Mouse (Mus musculus): ENCODE results near the gene Rnf19b. TPM values are rescaled to one million over a fixed set of nuclear protein-coding genes. Genes with fewer than 3 reads are reported as not detected.

Gene Rnf19b
- polyA plus RNA-seq, 1 experiment from 2014 or later: 4.8 TPM

DNA sequence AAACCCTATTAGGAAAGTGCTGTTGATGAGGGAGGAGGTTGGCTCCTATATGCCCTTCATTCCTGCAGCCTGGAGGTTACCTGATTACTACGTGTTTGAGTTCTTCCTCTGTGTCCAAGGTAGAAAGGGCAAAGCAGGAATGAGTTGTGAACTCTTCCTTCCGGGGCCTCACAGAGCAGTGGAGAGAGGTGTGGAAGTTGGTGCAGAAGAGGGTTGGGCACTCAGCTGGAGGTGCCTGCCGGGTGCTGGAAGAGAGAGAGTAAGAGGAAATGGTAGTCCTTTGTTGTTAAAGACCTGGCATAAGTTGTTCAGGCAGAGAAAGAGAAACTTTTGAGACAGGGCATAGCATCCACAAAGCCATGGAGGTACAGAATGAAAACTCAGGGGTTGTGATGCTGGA is 23.9 kb downstream of the Rnf19b start:
- no peak for ATAC-seq (ENCODE audit: insufficient read depth)
- H3K4me1 ChIP-seq (replicated peaks): no peaks in the 10 kb centered on the region
- peak overlapping the region; percentile 58; the same call in 1 of the 2 replicates for H3K27ac ChIP-seq (replicated peaks)
- H3K36me3 ChIP-seq (replicated peaks): peaks cover 53% of the 10 kb centered on the region
- WGBS (ENCODE audit: insufficient replicate concordance): 71% methylated on average over 3 of the region's 3 CpGs
- H3K27me3 ChIP-seq: no peaks in the 10 kb centered on the region
- no peak overlapping the region for H3K4me2 ChIP-seq
- no peak overlapping the region for H3K4me3 ChIP-seq (replicated peaks)
- H3K9ac ChIP-seq: no peak overlapping the region
- no peaks in the 10 kb centered on the region for H3K9me3 ChIP-seq (replicated peaks)

DNA sequence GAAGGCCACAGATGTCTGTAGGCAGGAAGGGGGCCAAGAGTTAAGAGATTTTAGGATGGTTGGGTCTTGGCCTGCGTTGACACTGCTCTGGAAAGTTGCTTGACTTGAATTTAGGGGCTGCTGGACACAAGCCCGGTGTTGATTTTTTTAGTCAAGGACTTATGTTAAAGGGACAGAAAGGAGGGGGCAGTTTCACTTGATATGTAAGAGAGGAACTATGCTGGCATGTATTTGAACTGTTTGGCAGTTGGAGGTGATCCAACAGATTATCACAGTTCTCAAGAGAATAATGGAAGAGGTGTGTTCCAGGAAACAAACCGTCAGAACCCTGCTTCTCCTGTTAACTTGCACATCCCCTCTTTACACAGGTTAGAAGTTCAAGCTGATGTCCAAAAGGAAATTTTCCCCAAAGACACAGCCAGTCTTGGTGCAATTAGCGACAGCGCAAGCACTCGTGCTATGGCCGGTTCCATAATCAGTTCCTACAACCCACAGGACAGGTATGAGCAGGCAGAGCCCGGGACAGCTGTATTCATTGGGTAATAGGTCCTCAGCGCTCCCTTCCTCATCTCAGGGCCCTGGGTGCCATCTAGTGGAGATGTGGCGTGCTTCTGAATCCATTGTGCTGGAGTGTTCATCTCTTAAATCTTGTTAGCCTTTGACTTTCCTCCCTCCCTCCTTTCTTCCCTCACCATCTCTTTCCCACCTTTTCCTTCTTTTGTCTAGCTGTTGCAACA is 24.5 kb downstream of the Rnf19b start:
- ATAC-seq (ENCODE audit: insufficient read depth): no peak; the same call in 1 of the 2 replicates
- Histone ChIP-seq H3K36me3 (replicated peaks) (peaks cover 51% of the 10 kb centered on the region), H3K4me2 (no peak overlapping the region), H3K9me3 (replicated peaks) (no peaks in the 10 kb centered on the region), H3K27me3 (0 out of 2 replicates have a peak, but pooled peaks cover 4% of the 10 kb centered on the region), H3K4me3 (replicated peaks) (no peak overlapping the region), H3K27ac (replicated peaks) (peak overlapping the region; percentile 58; the same call in 1 of the 2 replicates), H3K9ac (no peak overlapping the region), H3K4me1 (replicated peaks) (no peaks in the 10 kb centered on the region)
- WGBS (ENCODE audit: insufficient replicate concordance): 47% methylated on average over 10 of the region's 10 CpGs

DNA sequence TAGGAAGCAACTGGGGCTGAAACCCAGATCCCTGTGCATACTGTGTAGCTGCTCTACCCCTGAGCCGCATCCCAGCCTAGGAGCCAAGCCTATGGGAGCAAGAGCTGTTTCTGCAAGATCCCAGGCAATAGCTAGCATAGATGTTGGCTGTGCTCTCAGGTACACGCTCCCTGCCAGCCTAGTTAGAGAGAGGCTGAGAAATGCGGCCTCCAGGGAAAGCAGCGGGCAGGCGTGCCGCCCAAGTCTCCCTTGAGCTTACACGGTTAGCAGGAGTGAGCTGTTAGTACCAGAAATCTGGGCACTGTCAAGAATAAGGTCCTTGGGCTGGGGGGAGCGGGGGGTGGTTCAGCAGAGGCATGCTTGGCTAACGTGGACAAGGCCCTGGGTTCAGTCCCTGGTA is 26.8 kb downstream of the Rnf19b start:
- no peak overlapping the region for H3K4me3 ChIP-seq (replicated peaks)
- ATAC-seq (ENCODE audit: insufficient read depth): no peak
- 83% methylated on average over 9 of the region's 9 CpGs for WGBS (ENCODE audit: insufficient replicate concordance)
- H3K9me3 ChIP-seq (replicated peaks): no peaks in the 10 kb centered on the region
- H3K9ac ChIP-seq: no peak overlapping the region
- H3K27me3 ChIP-seq: 0 out of 2 replicates have a peak, but pooled peaks cover 9% of the 10 kb centered on the region
- no peaks in the 10 kb centered on the region for H3K4me1 ChIP-seq (replicated peaks)
- H3K36me3 ChIP-seq (replicated peaks): peaks cover 29% of the 10 kb centered on the region
- H3K27ac ChIP-seq (replicated peaks): no peak overlapping the region
- no peak overlapping the region for H3K4me2 ChIP-seq

DNA sequence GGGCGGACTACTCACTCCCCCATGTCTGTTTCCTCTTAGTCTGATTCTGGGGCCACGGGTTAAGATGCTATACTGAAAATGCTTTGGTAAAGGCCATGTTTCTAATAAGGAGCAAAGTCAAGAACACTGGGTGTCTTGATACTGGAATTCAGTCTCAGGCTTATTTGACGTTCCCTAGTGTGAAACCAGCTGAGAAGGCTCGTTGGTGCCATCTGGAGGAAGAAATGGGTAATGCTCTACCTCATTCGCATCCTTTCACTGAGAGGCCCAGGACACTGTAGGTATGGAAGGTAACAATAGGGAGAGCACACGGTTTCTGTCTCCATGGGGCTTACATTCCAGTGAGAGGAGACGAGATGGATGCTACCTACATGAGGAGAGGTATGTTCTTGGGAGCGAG is 28.0 kb downstream of the Rnf19b start:
- Histone ChIP-seq H3K4me3 (replicated peaks) (no peak overlapping the region), H3K36me3 (replicated peaks) (peaks cover 18% of the 10 kb centered on the region), H3K27ac (replicated peaks) (no peak overlapping the region), H3K9ac (no peak overlapping the region), H3K27me3 (0 out of 2 replicates have a peak, but pooled peaks cover 9% of the 10 kb centered on the region), H3K4me2 (no peak overlapping the region), H3K4me1 (replicated peaks) (no peaks in the 10 kb centered on the region), H3K9me3 (replicated peaks) (no peaks in the 10 kb centered on the region)
- WGBS (ENCODE audit: insufficient replicate concordance): 26% methylated on average over 8 of the region's 8 CpGs
- 0 out of 2 replicates have a peak, but pooled peaks have one; percentile 26 for ATAC-seq (ENCODE audit: insufficient read depth)

DNA sequence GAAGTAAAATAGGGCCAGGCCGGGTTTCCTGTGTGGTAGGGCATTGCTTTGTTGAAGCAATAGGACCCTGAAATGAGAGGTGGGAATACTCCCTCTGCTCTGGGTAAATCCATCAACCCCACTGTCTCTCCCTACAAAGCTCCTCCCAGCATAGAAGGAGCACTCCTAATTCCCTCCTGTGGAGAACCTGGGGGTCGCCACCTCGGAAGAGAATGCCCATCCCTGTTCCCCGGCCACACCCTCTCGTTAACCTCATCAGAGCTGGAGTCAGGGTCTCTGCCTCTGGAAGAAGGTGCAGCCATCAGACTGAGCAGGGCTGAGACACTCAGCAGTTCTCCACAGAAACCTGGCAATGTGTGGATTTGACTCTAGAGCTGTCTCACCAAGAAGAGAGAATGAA is 29.8 kb downstream of the Rnf19b start:
- H3K27ac ChIP-seq (replicated peaks): no peak overlapping the region
- H3K4me1 ChIP-seq (replicated peaks): no peaks in the 10 kb centered on the region
- no peak overlapping the region for H3K4me2 ChIP-seq
- 0 out of 2 replicates have a peak, but pooled peaks cover 9% of the 10 kb centered on the region for H3K27me3 ChIP-seq
- H3K9ac ChIP-seq: no peak overlapping the region
- no peaks in the 10 kb centered on the region for H3K9me3 ChIP-seq (replicated peaks)
- no peak for ATAC-seq (ENCODE audit: insufficient read depth)
- H3K36me3 ChIP-seq (replicated peaks): peaks cover 18% of the 10 kb centered on the region
- 53% methylated on average over 5 of the region's 5 CpGs for WGBS (ENCODE audit: insufficient replicate concordance)
- H3K4me3 ChIP-seq (replicated peaks): no peak overlapping the region

DNA sequence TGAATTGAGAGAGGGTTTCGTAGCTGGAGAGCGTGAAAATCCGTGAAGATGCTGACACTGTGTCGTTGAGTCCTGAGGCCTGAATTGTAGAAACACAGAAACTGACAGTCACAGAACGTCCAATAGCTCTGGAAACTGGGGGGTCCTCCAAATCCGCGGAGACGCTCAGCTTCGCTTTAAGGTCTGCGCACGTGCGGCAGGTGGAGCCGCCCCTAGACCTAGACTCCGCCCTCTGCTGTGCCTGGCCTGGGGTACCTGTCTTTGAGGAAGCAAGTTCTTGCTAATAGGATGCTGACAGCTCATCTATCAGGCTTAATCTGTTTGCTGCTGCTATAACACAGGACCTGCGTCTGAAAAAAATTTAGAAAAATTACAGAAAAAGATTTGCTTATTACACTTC is 37.2 kb downstream of the Rnf19b start:
- H3K36me3 ChIP-seq (replicated peaks): no peaks in the 10 kb centered on the region
- H3K9ac ChIP-seq: no peak overlapping the region
- no peak overlapping the region for H3K27ac ChIP-seq (replicated peaks)
- WGBS (ENCODE audit: insufficient replicate concordance): 27% methylated on average over 15 of the region's 15 CpGs
- no peak for ATAC-seq (ENCODE audit: insufficient read depth)
- no peak overlapping the region for H3K4me2 ChIP-seq
- H3K4me1 ChIP-seq (replicated peaks): no peaks in the 10 kb centered on the region
- H3K4me3 ChIP-seq (replicated peaks): no peak overlapping the region
- H3K9me3 ChIP-seq (replicated peaks): no peaks in the 10 kb centered on the region
- H3K27me3 ChIP-seq: peaks cover 21% of the 10 kb centered on the region; the same call in 1 of the 2 replicates

DNA sequence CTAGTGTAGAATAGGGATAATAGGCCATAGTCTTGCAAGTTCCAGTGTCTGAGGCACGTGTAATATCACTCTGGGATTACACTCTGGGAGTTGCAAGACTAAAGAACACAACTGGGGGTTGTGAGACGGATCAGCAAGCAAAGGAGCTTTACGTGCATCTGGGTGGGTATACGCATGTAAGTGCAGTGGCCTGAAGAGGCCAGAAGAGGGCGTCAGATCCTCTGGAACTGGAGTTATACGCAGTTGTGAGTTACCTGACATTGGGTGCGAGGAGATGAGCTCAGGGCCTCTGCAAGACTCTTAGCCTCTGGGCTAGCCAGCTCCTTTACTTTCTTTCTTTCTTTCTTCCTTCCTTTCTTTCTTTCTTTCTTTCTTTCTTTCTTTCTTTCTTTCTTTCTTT is 38.9 kb downstream of the Rnf19b start:
- Histone ChIP-seq H3K27me3 (peaks cover 21% of the 10 kb centered on the region; the same call in 1 of the 2 replicates), H3K4me3 (replicated peaks) (no peak overlapping the region)
- 52% methylated on average over 7 of the region's 7 CpGs for WGBS (ENCODE audit: insufficient replicate concordance)

DNA sequence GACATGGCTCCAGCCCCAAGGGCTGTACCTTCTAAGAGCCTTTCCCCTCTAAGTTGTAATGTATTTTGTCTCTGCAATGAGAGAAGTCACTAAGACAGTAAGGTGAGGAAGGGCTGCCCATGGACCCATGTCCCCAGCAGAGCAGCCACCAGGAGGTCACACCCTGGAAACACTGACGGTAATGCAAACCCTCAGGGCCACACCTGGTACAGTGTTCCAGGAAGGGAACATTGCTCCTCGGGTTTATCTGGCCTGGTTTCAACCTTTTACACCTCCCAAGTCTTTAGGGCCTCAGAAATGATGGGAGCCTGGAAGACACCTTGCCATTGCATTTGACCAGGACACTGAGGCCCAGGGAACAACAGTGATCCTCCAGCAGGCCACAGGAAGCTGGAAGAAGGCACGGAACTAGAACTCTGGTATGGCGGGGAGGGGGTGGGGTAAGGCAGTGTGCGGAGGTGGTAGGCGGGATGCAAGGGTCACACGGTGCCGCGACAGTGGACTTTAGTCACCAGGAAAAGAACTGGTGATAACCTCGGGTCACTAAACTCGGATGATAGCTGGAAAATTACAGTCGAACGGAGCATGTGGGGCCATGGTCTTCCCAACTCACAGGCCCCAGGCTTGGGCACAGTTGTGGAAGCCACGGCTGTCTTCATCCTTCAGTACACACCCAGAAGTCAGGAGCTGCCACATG is 44.2 kb downstream of the Rnf19b start:
- Histone ChIP-seq H3K4me1 (replicated peaks) (peaks cover 6% of the 10 kb centered on the region), H3K27me3 (peaks cover 46% of the 10 kb centered on the region), H3K36me3 (replicated peaks) (no peaks in the 10 kb centered on the region), H3K9ac (no peak overlapping the region), H3K27ac (replicated peaks) (no peak overlapping the region), H3K4me2 (no peak overlapping the region), H3K9me3 (replicated peaks) (no peaks in the 10 kb centered on the region), H3K4me3 (replicated peaks) (no peak overlapping the region)
- ATAC-seq (ENCODE audit: insufficient read depth): peak; percentile 76
- WGBS (ENCODE audit: insufficient replicate concordance): 53% methylated on average over 14 of the region's 14 CpGs

More for the DNA sequence above, 38.9 kb downstream of the Rnf19b start:
- Histone ChIP-seq H3K9ac (no peak overlapping the region), H3K27ac (replicated peaks) (no peak overlapping the region), H3K4me2 (no peak overlapping the region), H3K36me3 (replicated peaks) (no peaks in the 10 kb centered on the region), H3K4me1 (replicated peaks) (no peaks in the 10 kb centered on the region), H3K9me3 (replicated peaks) (no peaks in the 10 kb centered on the region)
- no peak for ATAC-seq (ENCODE audit: insufficient read depth)

DNA sequence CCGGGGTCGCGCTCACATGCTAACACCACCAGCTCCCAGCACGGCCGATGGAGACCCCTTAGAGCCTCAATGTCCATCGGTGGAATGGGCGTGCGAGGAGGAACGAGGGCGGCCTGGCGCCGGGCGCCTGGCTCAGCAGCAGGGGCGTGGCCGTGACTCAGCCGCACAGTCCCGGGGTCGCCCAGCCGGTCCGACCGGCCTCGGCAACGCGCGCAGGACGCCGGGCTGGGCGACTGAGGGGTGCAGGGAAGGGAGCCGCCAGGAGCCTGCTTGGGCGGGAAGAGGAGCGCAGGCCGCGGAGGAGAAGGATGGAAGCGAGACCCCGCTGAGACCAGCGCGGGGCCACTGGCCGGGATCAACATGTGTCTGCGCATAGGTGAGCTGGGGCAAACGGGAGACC is 47.3 kb downstream of the Rnf19b start, which contains the start of gene Tmem54:
Tmem54 (plus strand) TSS at position 193 of the 400 bp plus-strand sequence.
- Histone ChIP-seq H3K27ac (replicated peaks) (no peak within 1 kb of the TSS), H3K4me2 (peak within 1 kb of the TSS; percentile 50), H3K9ac (no peak within 1 kb of the TSS), H3K9me3 (replicated peaks) (no peaks in the 10 kb centered on the region), H3K4me3 (replicated peaks) (no peak within 1 kb of the TSS; the same call in 1 of the 2 replicates), H3K27me3 (peaks cover 61% of the 10 kb centered on the region), H3K36me3 (replicated peaks) (no peaks in the 10 kb centered on the region), H3K4me1 (replicated peaks) (peaks cover 6% of the 10 kb centered on the region)
- WGBS (ENCODE audit: insufficient replicate concordance): 2% methylated on average over 40 of the region's 40 CpGs
- ATAC-seq (ENCODE audit: insufficient read depth): no peak

DNA sequence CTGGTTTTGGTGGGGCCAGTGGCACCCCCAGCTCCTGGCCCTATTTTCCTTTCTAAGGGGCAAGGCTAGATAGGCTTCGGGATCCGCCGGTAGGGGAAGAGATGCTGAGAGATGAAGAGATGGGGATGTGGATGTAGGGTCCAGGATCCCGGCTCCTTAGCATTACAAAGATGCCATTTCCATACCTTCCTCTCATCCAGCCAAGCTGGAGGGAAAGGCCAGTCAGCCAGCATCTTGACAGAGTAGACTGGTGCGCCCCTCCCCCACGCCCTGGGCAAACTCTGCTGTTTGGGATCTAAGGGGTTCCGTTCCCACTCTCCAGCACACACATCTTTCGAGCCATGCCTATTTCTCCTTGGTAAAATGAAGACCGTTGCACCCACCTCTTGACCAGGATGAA is 48.0 kb downstream of the Rnf19b start:
- no peak overlapping the region for H3K27ac ChIP-seq (replicated peaks)
- peaks cover 6% of the 10 kb centered on the region for H3K4me1 ChIP-seq (replicated peaks)
- H3K36me3 ChIP-seq (replicated peaks): no peaks in the 10 kb centered on the region
- H3K4me3 ChIP-seq (replicated peaks): no peak overlapping the region
- no peak overlapping the region for H3K9ac ChIP-seq
- peaks cover 61% of the 10 kb centered on the region for H3K27me3 ChIP-seq
- no peak for ATAC-seq (ENCODE audit: insufficient read depth)
- no peaks in the 10 kb centered on the region for H3K9me3 ChIP-seq (replicated peaks)
- WGBS (ENCODE audit: insufficient replicate concordance): 26% methylated on average over 9 of the region's 9 CpGs
- H3K4me2 ChIP-seq: no peak overlapping the region

DNA sequence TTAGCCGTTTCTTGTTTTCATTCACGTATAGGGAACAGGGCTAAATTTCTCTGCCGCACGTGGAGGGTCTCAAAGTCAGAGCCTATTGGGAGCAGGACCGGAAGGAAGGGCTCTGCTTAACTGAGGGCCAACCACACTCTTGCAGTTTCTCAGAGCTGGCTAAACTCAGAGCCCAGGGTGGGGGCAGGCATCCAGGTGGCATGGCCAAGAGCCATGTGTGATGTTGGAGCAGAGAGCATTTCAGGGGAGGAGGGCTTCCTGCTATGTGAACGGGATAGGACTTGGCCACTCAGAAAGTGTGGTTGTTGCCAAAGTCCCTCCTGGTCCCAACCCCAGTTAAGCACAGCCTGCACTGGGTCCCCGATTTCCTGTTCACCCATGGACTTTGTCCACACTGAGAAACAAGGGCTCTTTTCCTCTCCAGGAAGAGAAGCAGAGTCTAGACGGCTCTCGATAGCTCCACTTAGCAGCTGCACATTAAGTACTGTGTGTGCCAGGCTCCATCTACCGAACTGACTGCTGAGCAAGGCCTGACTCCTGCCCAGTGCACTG is 49.4 kb downstream of the Rnf19b start:
- no peak overlapping the region for H3K4me2 ChIP-seq

More for the DNA sequence above, 49.4 kb downstream of the Rnf19b start:
- Histone ChIP-seq H3K9me3 (replicated peaks) (no peaks in the 10 kb centered on the region), H3K9ac (no peak overlapping the region), H3K36me3 (replicated peaks) (no peaks in the 10 kb centered on the region), H3K4me1 (replicated peaks) (peaks cover 6% of the 10 kb centered on the region), H3K27ac (replicated peaks) (no peak overlapping the region), H3K4me3 (replicated peaks) (no peak overlapping the region), H3K27me3 (peaks cover 65% of the 10 kb centered on the region)
- 48% methylated on average over 10 of the region's 10 CpGs for WGBS (ENCODE audit: insufficient replicate concordance)
- ATAC-seq (ENCODE audit: insufficient read depth): no peak
